Mouse (Mus musculus) spleen, postnatal 4 days (tissue): ENCODE measurements at regions not wholly inside any gene's neighbourhood (a gene's known extent, or its start where the extent isn't known, plus 50 kb on each side); places are given as distances from the start of the nearest gene placed in this dataset.

ENCODE experiments used
- DNase-seq, 2 experiments: peaks; one replicate each; pipeline ENCODE4 v3.0.0; 2022; ENCODE audit warnings: low spot score in 2 of 2

- no peak for DNase-seq
Observed at GRCm38 (mm10) chr1:75889847-75890591, 344.0 kb downstream of the Slc4a3 start.

- DNase-seq: no peak
Observed at GRCm38 (mm10) chr1:75890636-75891276, 344.7 kb downstream of the Slc4a3 start.

GRCm38 (mm10) chr1:75895550-75895949, 349.5 kb downstream of the Slc4a3 start:
- no peak for DNase-seq

GRCm38 (mm10) chr1:75901146-75901545, 355.1 kb downstream of the Slc4a3 start:
- no peak for DNase-seq

GRCm38 (mm10) chr1:75905699-75906470, 359.8 kb downstream of the Slc4a3 start:
- DNase-seq: no peak

GRCm38 (mm10) chr1:75915311-75915710, 369.2 kb downstream of the Slc4a3 start:
- no peak for DNase-seq

GRCm38 (mm10) chr1:75916181-75916580, 370.1 kb downstream of the Slc4a3 start:
- no peak for DNase-seq

- DNase-seq: no peak
Observed at GRCm38 (mm10) chr1:75919134-75919533, 373.1 kb downstream of the Slc4a3 start.

GRCm38 (mm10) chr1:75925046-75925445, 379.0 kb downstream of the Slc4a3 start:
- no peak for DNase-seq

GRCm38 (mm10) chr1:75925802-75926201, 379.7 kb downstream of the Slc4a3 start:
- DNase-seq: peak; percentile 25 to 68

GRCm38 (mm10) chr1:75931852-75932251, 385.8 kb downstream of the Slc4a3 start:
- DNase-seq: no peak

- DNase-seq: no peak
Observed at GRCm38 (mm10) chr1:75933831-75934230, 387.8 kb downstream of the Slc4a3 start.

- DNase-seq: no peak
Observed at GRCm38 (mm10) chr1:75934761-75935160, 388.7 kb downstream of the Slc4a3 start.

GRCm38 (mm10) chr1:75935866-75936265, 389.8 kb downstream of the Slc4a3 start:
- no peak for DNase-seq

- DNase-seq: no peak
Observed at GRCm38 (mm10) chr1:75936596-75936995, 390.5 kb downstream of the Slc4a3 start.

GRCm38 (mm10) chr1:75937331-75937730, 391.3 kb downstream of the Slc4a3 start:
- no peak for DNase-seq

GRCm38 (mm10) chr1:75946290-75946839, 400.3 kb downstream of the Slc4a3 start:
- no peak for DNase-seq

GRCm38 (mm10) chr1:75978203-75978986, 432.3 kb downstream of the Slc4a3 start:
- DNase-seq: no peak

GRCm38 (mm10) chr1:75983057-75983456, 437.0 kb downstream of the Slc4a3 start:
- no peak for DNase-seq

GRCm38 (mm10) chr1:75983487-75983886, 437.4 kb downstream of the Slc4a3 start:
- no peak for DNase-seq

GRCm38 (mm10) chr1:75988496-75988895, 442.4 kb downstream of the Slc4a3 start:
- no peak for DNase-seq
